Mouse (Mus musculus) bone marrow macrophage, adult 2 months (primary cell): ENCODE results near the gene Aco2.

ENCODE experiments used
- CTCF ChIP-seq: IDR thresholded peaks from 2 replicates; pipeline ENCODE4 v1.5.1; 2012; ENCODE audit warnings: low read depth, mild to moderate bottlenecking, low read length, moderate library complexity
- POLR2A ChIP-seq: IDR thresholded peaks from 2 replicates; pipeline ENCODE4 v1.6.1; 2012; ENCODE audit warnings: mild to moderate bottlenecking, low read depth, low read length, borderline replicate concordance

DNA sequence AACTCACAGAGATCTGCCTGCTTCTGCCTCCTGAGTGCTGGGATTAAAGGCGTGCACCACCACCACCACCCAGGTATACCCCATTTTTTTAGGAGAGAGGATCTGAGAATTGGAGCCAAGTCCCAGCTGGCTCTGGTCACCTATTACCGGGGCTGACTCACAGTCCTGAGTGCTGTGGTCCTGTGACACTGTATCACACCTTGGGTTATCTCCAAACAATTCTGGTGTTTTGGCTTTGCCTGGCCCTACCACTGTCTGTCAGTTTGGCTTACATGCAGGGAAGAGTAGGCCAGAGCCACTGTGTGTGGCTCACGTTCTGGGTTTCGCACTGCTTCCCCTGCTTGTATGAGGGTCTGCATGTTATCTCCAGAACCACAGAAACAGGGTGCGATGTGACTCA is 68.1 kb downstream of the Aco2 start:
- TF ChIP-seq POLR2A, result no peak
- TF ChIP-seq CTCF, result no peak
